Mouse (Mus musculus): ENCODE data around the gene Cd2bp2. TPM values are rescaled to one million over a fixed set of nuclear protein-coding genes. Genes with fewer than 3 reads are reported as not detected.

Cd2bp2 gene
- polyA plus RNA-seq, 1 experiment from 2014 or later, result 53.9 TPM

Other genes starting within 250 kb of the Cd2bp2 start
- 0.14 and 0.20 TPM in 2 replicates for gene Asphd1, start 246.5 kb downstream of the Cd2bp2 start, polyA plus RNA-seq (2015; fragmentation: Nextera tagmentation; extraction: Ambion mirVana)
- 0.36 and 0.63 TPM in 2 replicates for gene Sez6l2, start 245.5 kb downstream of the Cd2bp2 start, polyA plus RNA-seq (2015; fragmentation: Nextera tagmentation; extraction: Ambion mirVana)
- gene Cdipt, start 220.1 kb downstream of the Cd2bp2 start, polyA plus RNA-seq (2015; fragmentation: Nextera tagmentation; extraction: Ambion mirVana), result 119 and 122 TPM in 2 replicates
- gene Cdiptos, start 220.0 kb downstream of the Cd2bp2 start, polyA plus RNA-seq (2015; fragmentation: Nextera tagmentation; extraction: Ambion mirVana), result 0.89 and 2.1 TPM in 2 replicates
- 14.9 and 17.9 TPM in 2 replicates for gene Mvp, start 181.4 kb downstream of the Cd2bp2 start, polyA plus RNA-seq (2015; fragmentation: Nextera tagmentation; extraction: Ambion mirVana)
- gene Pagr1b, start 179.6 kb downstream of the Cd2bp2 start, polyA plus RNA-seq (2015; fragmentation: Nextera tagmentation; extraction: Ambion mirVana), result 0.62 and 0.93 TPM in 2 replicates
- gene Pagr1a, start 178.7 kb downstream of the Cd2bp2 start, polyA plus RNA-seq (2015; fragmentation: Nextera tagmentation; extraction: Ambion mirVana), result 45.9 and 67.2 TPM in 2 replicates
- gene Gm42742, start 175.0 kb downstream of the Cd2bp2 start, polyA plus RNA-seq (2015; fragmentation: Nextera tagmentation; extraction: Ambion mirVana), result 39.1 and 63.1 TPM in 2 replicates
- 4.5 TPM in 2 replicates for gene Prrt2, start 174.8 kb downstream of the Cd2bp2 start, polyA plus RNA-seq (2015; fragmentation: Nextera tagmentation; extraction: Ambion mirVana)
- 38.6 and 46.1 TPM in 2 replicates for gene Maz, start 169.0 kb downstream of the Cd2bp2 start, polyA plus RNA-seq (2015; fragmentation: Nextera tagmentation; extraction: Ambion mirVana)
- gene Kif22, start 153.6 kb downstream of the Cd2bp2 start, polyA plus RNA-seq (2015; fragmentation: Nextera tagmentation; extraction: Ambion mirVana), result 140 and 153 TPM in 2 replicates
- 7.1 TPM in 1 of 2 replicates, not detected in the other for gene Zg16, start 108.7 kb downstream of the Cd2bp2 start, polyA plus RNA-seq (2015; fragmentation: Nextera tagmentation; extraction: Ambion mirVana)
- 11.5 and 12.8 TPM in 2 replicates for gene AI467606, start 104.7 kb downstream of the Cd2bp2 start, polyA plus RNA-seq (2015; fragmentation: Nextera tagmentation; extraction: Ambion mirVana)
- 0.43 and 1.2 TPM in 2 replicates for gene Qprt, start 73.8 kb downstream of the Cd2bp2 start, polyA plus RNA-seq (2015; fragmentation: Nextera tagmentation; extraction: Ambion mirVana)
- gene Spn, start 58.2 kb downstream of the Cd2bp2 start, polyA plus RNA-seq (2015; fragmentation: Nextera tagmentation; extraction: Ambion mirVana), result 0.44 and 0.70 TPM in 2 replicates
- gene Tbc1d10b, start 12.4 kb upstream of the Cd2bp2 start, polyA plus RNA-seq (2015; fragmentation: Nextera tagmentation; extraction: Ambion mirVana), result 20.5 and 23.8 TPM in 2 replicates
- 47.4 and 105 TPM in 2 replicates for gene Mylpf, start 12.8 kb upstream of the Cd2bp2 start, polyA plus RNA-seq (2015; fragmentation: Nextera tagmentation; extraction: Ambion mirVana)
- gene Zfp553, start 37.0 kb upstream of the Cd2bp2 start, polyA plus RNA-seq (2015; fragmentation: Nextera tagmentation; extraction: Ambion mirVana), result 27.7 and 32.3 TPM in 2 replicates
- gene Sept1, start 37.1 kb upstream of the Cd2bp2 start, polyA plus RNA-seq (2015; fragmentation: Nextera tagmentation; extraction: Ambion mirVana), result 23.2 and 23.4 TPM in 2 replicates
- gene Zfp771, start 48.2 kb upstream of the Cd2bp2 start, polyA plus RNA-seq (2015; fragmentation: Nextera tagmentation; extraction: Ambion mirVana), result 36.9 and 48.7 TPM in 2 replicates
- 138 and 147 TPM in 2 replicates for gene Dctpp1, start 64.7 kb upstream of the Cd2bp2 start, polyA plus RNA-seq (2015; fragmentation: Nextera tagmentation; extraction: Ambion mirVana)
- gene Sephs2, start 78.0 kb upstream of the Cd2bp2 start, polyA plus RNA-seq (2015; fragmentation: Nextera tagmentation; extraction: Ambion mirVana), result 49.6 and 54.5 TPM in 2 replicates
- 2.1 and 3.1 TPM in 2 replicates for gene Itgal, start 100.2 kb upstream of the Cd2bp2 start, polyA plus RNA-seq (2015; fragmentation: Nextera tagmentation; extraction: Ambion mirVana)
- 15.1 and 17.6 TPM in 2 replicates for gene Zfp768, start 149.5 kb upstream of the Cd2bp2 start, polyA plus RNA-seq (2015; fragmentation: Nextera tagmentation; extraction: Ambion mirVana)
- 8.4 and 9.9 TPM in 2 replicates for gene Zfp747, start 180.0 kb upstream of the Cd2bp2 start, polyA plus RNA-seq (2015; fragmentation: Nextera tagmentation; extraction: Ambion mirVana)
- gene 9130019O22Rik, start 191.1 kb upstream of the Cd2bp2 start, polyA plus RNA-seq (2015; fragmentation: Nextera tagmentation; extraction: Ambion mirVana), result 7.3 and 8.0 TPM in 2 replicates
- gene E430018J23Rik, start 197.6 kb upstream of the Cd2bp2 start, polyA plus RNA-seq (2015; fragmentation: Nextera tagmentation; extraction: Ambion mirVana), result 5.7 and 6.6 TPM in 2 replicates
- 9.1 and 9.3 TPM in 2 replicates for gene Zfp764, start 210.8 kb upstream of the Cd2bp2 start, polyA plus RNA-seq (2015; fragmentation: Nextera tagmentation; extraction: Ambion mirVana)
- gene Zfp688, start 226.0 kb upstream of the Cd2bp2 start, polyA plus RNA-seq (2015; fragmentation: Nextera tagmentation; extraction: Ambion mirVana), result 24.9 and 25.3 TPM in 2 replicates

Data from lung, embryonic 16.5 days (tissue).